Mouse (Mus musculus) lung, adult 2 months (tissue): ENCODE results near the gene Arhgap5.

Source experiments
- CTCF ChIP-seq: fragments of 200-500 bp; IDR thresholded peaks from 2 replicates; pipeline ENCODE4 v1.5.1; 2011; ENCODE audit warnings: mild to moderate bottlenecking, low read length, control low read depth; ENCODE audit not compliant: insufficient read depth
- POLR2A ChIP-seq: fragments of 200-500 bp; IDR thresholded peaks from 2 replicates; pipeline ENCODE4 v1.6.1; 2011; ENCODE audit warnings: low read depth, mild to moderate bottlenecking, control low read depth, low read length, borderline replicate concordance; ENCODE audit errors: extremely low read depth

DNA sequence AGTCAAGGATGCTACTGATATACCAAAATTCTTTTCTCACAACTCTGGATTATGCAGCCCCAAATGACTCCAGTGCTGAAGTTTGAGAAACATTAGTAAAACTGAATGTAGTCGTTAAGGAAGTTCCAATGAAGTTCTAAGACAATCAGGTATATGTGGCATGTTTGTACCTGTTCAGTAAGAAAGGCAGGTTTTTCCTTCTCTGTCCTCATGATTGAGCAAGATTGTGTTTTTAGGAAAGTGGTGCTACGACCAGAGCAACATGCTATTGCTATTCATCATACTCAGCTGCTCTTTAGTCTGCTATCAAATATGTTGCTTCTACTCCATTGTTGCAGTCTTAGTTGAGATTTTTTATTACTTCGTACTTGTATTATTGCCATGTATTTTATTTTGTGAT is 26.0 kb downstream of the Arhgap5 start:
- TF ChIP-seq CTCF (no peak), POLR2A (no peak)
